Mouse (Mus musculus) lung, postnatal 10 days (tissue): ENCODE data around the gene Fam117b.

ENCODE experiments used
- DNase-seq: peaks from one replicate; pipeline ENCODE4 v3.0.0; 2021

The Fam117b gene

GRCm38 (mm10) chr1:59995646-59996045, 82.8 kb downstream of the Fam117b start:
- DNase-seq, result no peak

- DNase-seq, result no peak
Observed at GRCm38 (mm10) chr1:59997352-59997751, 84.5 kb downstream of the Fam117b start.

- DNase-seq, result peak; percentile 28
Observed at GRCm38 (mm10) chr1:60000319-60000718, 87.5 kb downstream of the Fam117b start.

- no peak for DNase-seq
Observed at GRCm38 (mm10) chr1:60007337-60007736, 94.5 kb downstream of the Fam117b start.

GRCm38 (mm10) chr1:60008743-60009142, 95.9 kb downstream of the Fam117b start:
- peak; percentile 37 for DNase-seq

GRCm38 (mm10) chr1:60013779-60014178, 101.0 kb downstream of the Fam117b start:
- DNase-seq, result no peak

GRCm38 (mm10) chr1:60015511-60015910, 102.7 kb downstream of the Fam117b start:
- no peak for DNase-seq

GRCm38 (mm10) chr1:60016136-60016611, 103.4 kb downstream of the Fam117b start:
- no peak for DNase-seq

GRCm38 (mm10) chr1:60017031-60017469, 104.2 kb downstream of the Fam117b start:
- no peak for DNase-seq
